Mouse (Mus musculus): Measurements from ENCODE around the gene Fam20b. TPM values are rescaled to one million over a fixed set of nuclear protein-coding genes. Genes with fewer than 3 reads are reported as not detected.

Gene Fam20b
- polyA plus RNA-seq, 1 experiment from 2014 or later = 15.5 TPM

GRCm38 (mm10) chr1:156750261-156750660 lies 31.4 kb upstream of the Fam20b start:
- Histone ChIP-seq H3K4me2 (peak overlapping the region; percentile 43), H3K9me3 (replicated peaks) (no peaks in the 10 kb centered on the region), H3K27me3 (replicated peaks) (peaks cover 4% of the 10 kb centered on the region; the same call in 1 of the 2 replicates), H3K9ac (peak overlapping the region; percentile 23), H3K27ac (peak overlapping the region; percentile 78), H3K4me1 (peaks cover 84% of the 10 kb centered on the region), H3K4me3 (no peak overlapping the region), H3K36me3 (no peaks in the 10 kb centered on the region)
- ATAC-seq = peak; percentile 34
- WGBS (ENCODE audit: insufficient replicate concordance) = 41% methylated on average over 4 of the region's 4 CpGs

- Histone ChIP-seq H3K36me3 (no peaks in the 10 kb centered on the region), H3K27me3 (replicated peaks) (no peaks in the 10 kb centered on the region), H3K4me2 (peak overlapping the region; percentile 43; the same call in 1 of the 2 replicates), H3K9me3 (replicated peaks) (no peaks in the 10 kb centered on the region), H3K9ac (no peak overlapping the region), H3K4me3 (no peak overlapping the region), H3K27ac (peak overlapping the region; percentile 78), H3K4me1 (peaks cover 91% of the 10 kb centered on the region)
- ATAC-seq = no peak
Observed at GRCm38 (mm10) chr1:156749136-156749535, 30.2 kb upstream of the Fam20b start.

- Histone ChIP-seq H3K27me3 (replicated peaks) (no peaks in the 10 kb centered on the region), H3K4me1 (peaks cover 97% of the 10 kb centered on the region), H3K4me3 (no peak overlapping the region), H3K9ac (no peak overlapping the region; the same call in 1 of the 2 replicates), H3K4me2 (no peak overlapping the region), H3K27ac (peak overlapping the region; percentile 79), H3K36me3 (no peaks in the 10 kb centered on the region), H3K9me3 (replicated peaks) (no peaks in the 10 kb centered on the region)
- WGBS (ENCODE audit: insufficient replicate concordance) = 78% methylated on average over 16 of the region's 16 CpGs
- no peak for ATAC-seq
Observed at GRCm38 (mm10) chr1:156748435-156749005, 29.6 kb upstream of the Fam20b start.

DNA sequence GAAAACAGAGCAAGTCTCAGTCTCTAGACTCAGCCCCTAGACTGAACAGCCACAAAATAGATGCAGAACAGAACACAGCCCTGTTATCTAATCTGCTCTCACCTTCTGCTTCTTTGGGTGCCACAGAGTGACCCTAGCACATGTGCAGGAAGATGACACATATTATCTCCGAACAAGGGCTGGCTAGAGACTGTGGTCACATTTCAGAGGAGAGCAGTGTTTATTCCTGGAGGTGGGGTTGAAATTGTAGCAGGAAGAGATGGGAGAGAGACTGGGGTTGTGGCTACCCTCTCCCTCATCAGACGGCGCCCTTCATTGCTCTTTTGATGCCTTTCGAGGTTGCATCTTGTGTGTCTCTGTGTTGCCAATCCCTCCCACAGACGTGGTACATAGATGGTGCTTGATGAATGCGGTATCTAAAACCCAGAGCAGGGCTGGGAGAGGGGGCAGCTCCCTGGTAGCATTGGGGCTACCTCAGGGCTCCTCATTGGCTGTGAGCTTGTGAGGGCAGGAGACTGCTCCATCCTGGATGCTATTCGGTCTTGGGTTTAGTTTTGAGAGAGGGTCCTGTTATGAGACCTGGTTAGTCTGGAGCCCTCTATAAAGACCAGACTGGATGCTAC lies 26.4 kb upstream of the Fam20b start:
- 19% methylated on average over 7 of the region's 7 CpGs for WGBS (ENCODE audit: insufficient replicate concordance)
- H3K36me3 ChIP-seq = no peaks in the 10 kb centered on the region
- no peaks in the 10 kb centered on the region for H3K9me3 ChIP-seq (replicated peaks)
- H3K4me1 ChIP-seq = peaks cover 90% of the 10 kb centered on the region
- H3K4me2 ChIP-seq = peak overlapping the region; percentile 66
- ATAC-seq = peak; percentile 95
- H3K9ac ChIP-seq = peak overlapping the region; percentile 65
- H3K4me3 ChIP-seq = peak overlapping the region; percentile 34
- peak overlapping the region; percentile 97 for H3K27ac ChIP-seq
- no peaks in the 10 kb centered on the region for H3K27me3 ChIP-seq (replicated peaks)

GRCm38 (mm10) chr1:156741482-156742411 lies 22.9 kb upstream of the Fam20b start:
- WGBS (ENCODE audit: insufficient replicate concordance) = 49% methylated on average over 11 of the region's 11 CpGs
- H3K27me3 ChIP-seq (replicated peaks) = no peaks in the 10 kb centered on the region
- H3K4me1 ChIP-seq = peaks cover 55% of the 10 kb centered on the region
- H3K4me3 ChIP-seq = no peak overlapping the region
- no peak overlapping the region for H3K9ac ChIP-seq
- H3K9me3 ChIP-seq (replicated peaks) = no peaks in the 10 kb centered on the region
- ATAC-seq = no peak
- H3K36me3 ChIP-seq = no peaks in the 10 kb centered on the region
- H3K4me2 ChIP-seq = no peak overlapping the region
- 0 out of 2 replicates have a peak overlapping the region, but pooled peaks have one; percentile 29 for H3K27ac ChIP-seq

DNA sequence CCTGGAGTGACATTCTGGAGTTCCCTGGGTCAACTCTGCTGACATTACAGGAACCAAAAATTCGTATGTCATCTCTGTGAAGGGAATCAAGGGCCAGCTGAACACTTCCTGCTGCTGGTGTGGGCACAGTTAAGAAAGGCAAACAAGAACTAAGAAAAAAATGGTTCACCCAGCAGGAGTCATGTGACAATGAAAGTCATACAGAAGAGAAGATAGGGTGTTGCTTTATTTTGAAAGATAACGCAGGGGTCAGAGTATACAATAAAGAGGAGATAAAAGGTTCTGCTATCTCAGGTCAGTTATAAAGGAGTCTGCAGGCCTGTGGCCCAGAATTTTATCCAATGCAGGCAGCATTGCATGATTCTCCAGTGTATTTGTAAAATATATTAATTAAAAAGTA lies 16.9 kb upstream of the Fam20b start:
- no peak overlapping the region for H3K4me3 ChIP-seq
- 14% methylated on average over 2 of the region's 2 CpGs for WGBS (ENCODE audit: insufficient replicate concordance)
- peaks cover 21% of the 10 kb centered on the region for H3K4me1 ChIP-seq
- no peak overlapping the region for H3K4me2 ChIP-seq
- peak; percentile 69 for ATAC-seq
- H3K9me3 ChIP-seq (replicated peaks) = no peaks in the 10 kb centered on the region
- 0 out of 2 replicates have a peak overlapping the region, but pooled peaks have one; percentile 15 for H3K27ac ChIP-seq
- H3K27me3 ChIP-seq (replicated peaks) = no peaks in the 10 kb centered on the region
- H3K9ac ChIP-seq = no peak overlapping the region
- H3K36me3 ChIP-seq = no peaks in the 10 kb centered on the region

DNA sequence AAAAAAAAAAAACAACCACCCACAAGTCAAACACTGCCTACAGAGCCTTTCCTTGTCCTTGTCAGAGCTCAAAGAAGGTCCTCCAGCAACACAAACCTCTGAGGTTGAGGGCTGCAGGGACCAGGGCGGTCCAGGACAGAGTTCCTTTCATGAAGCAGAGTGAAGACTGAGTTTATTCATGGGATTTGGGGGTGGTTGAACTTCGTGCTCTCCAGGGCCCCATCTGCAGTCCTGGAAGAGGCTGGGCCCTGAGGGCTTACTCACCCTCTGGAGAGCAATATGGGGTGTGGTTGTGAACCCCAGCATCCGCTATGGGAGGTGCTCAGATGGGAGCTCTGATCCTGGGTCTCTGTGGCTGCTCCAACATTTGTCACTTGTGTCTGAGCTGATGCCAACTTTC lies 15.1 kb upstream of the Fam20b start:
- H3K27me3 ChIP-seq (replicated peaks) = 0 out of 2 replicates have a peak, but pooled peaks cover 1% of the 10 kb centered on the region
- no peak overlapping the region for H3K9ac ChIP-seq
- no peaks in the 10 kb centered on the region for H3K9me3 ChIP-seq (replicated peaks)
- no peak overlapping the region for H3K4me3 ChIP-seq
- H3K4me2 ChIP-seq = no peak overlapping the region
- no peaks in the 10 kb centered on the region for H3K36me3 ChIP-seq
- 73% methylated on average over 3 of the region's 3 CpGs for WGBS (ENCODE audit: insufficient replicate concordance)
- no peak overlapping the region for H3K27ac ChIP-seq
- peaks cover 21% of the 10 kb centered on the region for H3K4me1 ChIP-seq
- no peak for ATAC-seq

- Histone ChIP-seq H3K9ac (no peak overlapping the region), H3K9me3 (replicated peaks) (no peaks in the 10 kb centered on the region), H3K4me3 (no peak overlapping the region), H3K4me1 (peaks cover 21% of the 10 kb centered on the region), H3K27ac (no peak overlapping the region), H3K4me2 (no peak overlapping the region), H3K27me3 (replicated peaks) (0 out of 2 replicates have a peak, but pooled peaks cover 6% of the 10 kb centered on the region), H3K36me3 (no peaks in the 10 kb centered on the region)
- 92% methylated on average over 9 of the region's 9 CpGs for WGBS (ENCODE audit: insufficient replicate concordance)
- ATAC-seq = no peak
Observed at GRCm38 (mm10) chr1:156733559-156733958, 14.7 kb upstream of the Fam20b start.

- Histone ChIP-seq H3K36me3 (no peaks in the 10 kb centered on the region), H3K9ac (no peak overlapping the region), H3K4me1 (peaks cover 21% of the 10 kb centered on the region), H3K27ac (no peak overlapping the region), H3K9me3 (replicated peaks) (no peaks in the 10 kb centered on the region), H3K27me3 (replicated peaks) (0 out of 2 replicates have a peak, but pooled peaks cover 6% of the 10 kb centered on the region), H3K4me3 (no peak overlapping the region), H3K4me2 (no peak overlapping the region)
- WGBS (ENCODE audit: insufficient replicate concordance) = 90% methylated on average over 5 of the region's 5 CpGs
- ATAC-seq = no peak
Observed at GRCm38 (mm10) chr1:156732996-156733395, 14.1 kb upstream of the Fam20b start.

GRCm38 (mm10) chr1:156730802-156731201 lies 11.9 kb upstream of the Fam20b start:
- H3K27me3 ChIP-seq (replicated peaks) = peaks cover 13% of the 10 kb centered on the region; the same call in 1 of the 2 replicates
- no peak for ATAC-seq
- no peaks in the 10 kb centered on the region for H3K36me3 ChIP-seq
- H3K4me3 ChIP-seq = no peak overlapping the region
- WGBS (ENCODE audit: insufficient replicate concordance) = 54% methylated on average over 9 of the region's 9 CpGs
- H3K4me1 ChIP-seq = peaks cover 16% of the 10 kb centered on the region
- no peak overlapping the region for H3K27ac ChIP-seq
- no peak overlapping the region for H3K9ac ChIP-seq
- H3K4me2 ChIP-seq = no peak overlapping the region
- H3K9me3 ChIP-seq (replicated peaks) = no peaks in the 10 kb centered on the region

- Histone ChIP-seq H3K9me3 (replicated peaks) (no peaks in the 10 kb centered on the region), H3K27me3 (replicated peaks) (peaks cover 16% of the 10 kb centered on the region; the same call in 1 of the 2 replicates), H3K9ac (no peak overlapping the region), H3K4me3 (no peak overlapping the region), H3K36me3 (no peaks in the 10 kb centered on the region), H3K4me2 (no peak overlapping the region), H3K4me1 (0 out of 2 replicates have a peak, but pooled peaks cover 6% of the 10 kb centered on the region), H3K27ac (no peak overlapping the region)
- ATAC-seq = no peak
- 63% methylated on average over 14 of the region's 14 CpGs for WGBS (ENCODE audit: insufficient replicate concordance)
Observed at GRCm38 (mm10) chr1:156727234-156728108, 8.6 kb upstream of the Fam20b start.
